13 mouse cellular contexts compared by ENCODE assay signal in the genomic region with DNA sequence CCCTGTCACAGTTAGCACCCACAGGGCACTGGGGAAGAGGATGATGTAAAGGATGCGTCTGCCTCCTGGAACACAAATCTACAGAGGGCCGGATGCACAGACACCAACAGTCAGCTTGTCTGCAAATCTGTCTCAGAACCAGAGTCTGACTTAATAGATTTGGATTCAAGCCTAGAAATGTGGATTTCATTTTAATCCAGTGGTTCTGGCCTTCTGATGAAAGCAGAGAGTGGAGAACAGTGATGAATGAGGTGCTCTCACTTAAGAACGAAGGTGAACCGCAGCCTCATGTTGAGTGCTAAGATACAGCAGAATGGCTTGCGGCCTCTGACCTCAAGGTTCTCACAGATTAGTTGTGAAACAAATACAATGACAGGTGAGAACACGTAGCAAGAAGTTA.
"Had no signal": no experiment of that assay in that cellular context is flagged by ENCODE, and none has a peak within 500 bp of the region (broad histone marks: within the 10 kb centered on the region; RNA-seq: fewer than 3 reads in every experiment).

No protein-coding gene starts in this region.

- H3K27ac ChIP-seq: kidney, postnatal 0 days; limb, embryonic 13.5 days; liver, embryonic 15.5 days; macrophage; midbrain, embryonic 13.5 days had no signal

- H3K36me3 ChIP-seq: limb, embryonic 13.5 days; liver, embryonic 15.5 days; midbrain, embryonic 13.5 days had no signal

- H3K4me3 ChIP-seq: limb, embryonic 13.5 days; liver, embryonic 15.5 days; megakaryocyte, embryonic 14.5 days; midbrain, embryonic 13.5 days had no signal

- H3K9me3 ChIP-seq: limb, embryonic 13.5 days; liver, embryonic 15.5 days; megakaryocyte, embryonic 14.5 days; midbrain, embryonic 13.5 days had no signal

- DNase-seq: kidney, adult 9 months; kidney, postnatal 36 days; lung, adult 2 months; lung, postnatal 10 days; right cerebral cortex, postnatal 14 days; thymus, postnatal 4 days had no signal

- H3K4me1 ChIP-seq: limb, embryonic 13.5 days; liver, embryonic 15.5 days; megakaryocyte, embryonic 14.5 days had no signal

- H3K4me2 ChIP-seq: limb, embryonic 13.5 days; liver, embryonic 11.5 days; liver, embryonic 15.5 days; midbrain, embryonic 13.5 days had no signal

- H3K9ac ChIP-seq: limb, embryonic 13.5 days; liver, embryonic 15.5 days; midbrain, embryonic 13.5 days had no signal

- H3K27me3 ChIP-seq: liver, embryonic 15.5 days; megakaryocyte, embryonic 14.5 days; midbrain, embryonic 13.5 days had no signal

- ATAC-seq: midbrain, embryonic 13.5 days had no signal
